ENCODE assay signal across 8 mouse cellular contexts in the genomic region with DNA sequence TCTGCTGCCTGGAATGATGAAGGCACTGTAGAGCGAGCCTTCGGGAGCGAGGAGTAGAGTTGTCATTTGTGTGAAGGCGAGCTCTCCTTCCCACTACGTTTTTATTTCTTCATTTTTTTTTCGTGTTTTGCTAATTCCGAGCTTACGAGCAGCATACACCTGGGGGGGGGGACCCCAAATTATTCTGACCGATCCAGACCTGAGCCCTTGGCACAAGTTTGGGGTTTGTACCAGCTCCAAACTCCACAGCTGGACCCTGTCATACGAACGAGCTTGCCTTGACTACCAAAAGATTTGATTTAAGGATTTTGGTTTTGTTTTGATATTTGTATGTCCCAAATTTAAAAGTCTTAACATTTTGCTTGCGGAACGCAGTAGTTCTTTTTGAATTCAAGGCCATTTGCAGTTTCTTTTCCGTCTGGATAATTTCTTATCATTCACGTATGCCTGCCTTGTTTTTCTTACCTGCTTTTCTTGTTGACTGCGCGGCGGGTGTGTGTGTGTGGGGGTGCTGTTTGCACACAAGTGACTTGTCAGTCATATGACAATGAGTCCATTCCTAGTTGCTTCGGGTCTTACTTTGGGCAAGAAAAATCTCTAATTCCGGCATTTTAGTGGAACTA. TPM values are rescaled to one million over a fixed set of nuclear protein-coding genes. Genes with fewer than 3 reads are reported as not detected.
A peak's percentile ranks its signal among the peaks of the same experiment; 100 is the strongest.
DNase-seq lines count a peak whose midpoint lies in the region; ATAC-seq and TF ChIP-seq lines count a peak whose summit lies in the region.

No protein-coding gene starts in this region.

- DNase-seq in urinary bladder, postnatal 14 days (ENCODE audit: low spot score), result peak; percentile 69
- no peak for DNase-seq in urinary bladder, adult 2 months (ENCODE audit: low spot score)
- DNase-seq in cerebellum, postnatal 10 days, result peak; percentile 72 to 74
- DNase-seq in heart, embryonic 10.5 days (ENCODE audit: low spot score), result no peak
- DNase-seq in kidney, adult 9 months, result peak; percentile 76
- peak; percentile 55 for DNase-seq in liver, postnatal 0 days
- DNase-seq in urinary bladder, postnatal 25 days (ENCODE audit: low spot score), result no peak

- peak overlapping the region; percentile 91 for H3K4me2 ChIP-seq in liver, postnatal 0 days (ENCODE audit: low read depth, low read length)

- no peak for ATAC-seq in liver, postnatal 0 days

- TF ChIP-seq CTCF in liver, postnatal 0 days (IDR thresholded peaks at IDR 0.05; ENCODE audit: low read depth), result 0 out of 2 replicates have a peak, but pooled peaks have one; percentile 19
- TF ChIP-seq CTCF in olfactory bulb, adult 2 months (IDR thresholded peaks at IDR 0.05; ENCODE audit: insufficient read depth, low read depth, low read length), result no peak

- H3K4me3 ChIP-seq in heart, embryonic 10.5 days, result peak overlapping the region; percentile 81
- H3K4me3 ChIP-seq in liver, postnatal 0 days (ENCODE audit: low read depth, low read length), result peak overlapping the region; percentile 68
- H3K4me3 ChIP-seq in olfactory bulb, adult 2 months (ENCODE audit: insufficient read depth, low read depth, low read length), result peak overlapping the region; percentile 60

- H3K27ac ChIP-seq in heart, embryonic 10.5 days, result peak overlapping the region; percentile 99
- peak overlapping the region; percentile 96 for H3K27ac ChIP-seq in liver, postnatal 0 days (ENCODE audit: low read depth)
- H3K27ac ChIP-seq in olfactory bulb, adult 2 months (ENCODE audit: insufficient read depth, low read depth, low read length), result peak overlapping the region; percentile 50

- TF ChIP-seq POLR2A in olfactory bulb, adult 2 months (IDR thresholded peaks at IDR 0.05; ENCODE audit: insufficient read depth, low read depth, low read length), result no peak

- no peak for TF ChIP-seq EP300 in liver, postnatal 0 days (IDR thresholded peaks at IDR 0.05; ENCODE audit: low read depth)

- no peaks in the 10 kb centered on the region for H3K9me3 ChIP-seq in heart, embryonic 10.5 days
- no peaks in the 10 kb centered on the region for H3K9me3 ChIP-seq in liver, postnatal 0 days (ENCODE audit: low read length)

- peaks cover 24% of the 10 kb centered on the region for H3K36me3 ChIP-seq in heart, embryonic 10.5 days
- H3K36me3 ChIP-seq in liver, postnatal 0 days (replicated peaks; ENCODE audit: insufficient read depth, low read length), result peaks cover 23% of the 10 kb centered on the region

- peaks cover 19% of the 10 kb centered on the region for H3K4me1 ChIP-seq in heart, embryonic 10.5 days
- H3K4me1 ChIP-seq in liver, postnatal 0 days (ENCODE audit: insufficient read depth), result peaks cover 15% of the 10 kb centered on the region
- peaks cover 8% of the 10 kb centered on the region; the same call in 1 of the 2 replicates for H3K4me1 ChIP-seq in olfactory bulb, adult 2 months (ENCODE audit: control insufficient read depth, insufficient read depth, low read length)

- 0% methylated on average over 20 of the region's 20 CpGs for WGBS in heart, embryonic 10.5 days
- under 1% methylated on average over 20 of the region's 20 CpGs for WGBS in liver, postnatal 0 days (ENCODE audit: insufficient replicate concordance)
- WGBS in olfactory bulb, adult 2 months, result 1% methylated on average over 20 of the region's 20 CpGs

- no peaks in the 10 kb centered on the region for H3K27me3 ChIP-seq in heart, embryonic 10.5 days (ENCODE audit: insufficient read depth, poor library complexity, severe bottlenecking)
- H3K27me3 ChIP-seq in liver, postnatal 0 days (ENCODE audit: insufficient read depth, low read length), result no peaks in the 10 kb centered on the region

- H3K9ac ChIP-seq in liver, postnatal 0 days (replicated peaks), result peak overlapping the region; percentile 75

RNA-seq across cellular contexts. Expression of a gene that starts 0.8 kb away (rescaled TPM):
- 50.0 and 53.2 TPM in 2 replicates for polyA plus RNA-seq in urinary bladder, adult 2 months (2012; rRNA removed)
- polyA plus RNA-seq in heart, embryonic 10.5 days (2016; fragmentation: Nextera tagmentation; extraction: Ambion mirVana), result 56.1 and 63.8 TPM in 2 replicates
- polyA plus RNA-seq in liver, postnatal 0 days (2015; fragmentation: Nextera tagmentation; extraction: Ambion mirVana), result 15.3 and 18.9 TPM in 2 replicates
- polyA plus RNA-seq in olfactory bulb, adult 2 months (2012; ENCODE audit: insufficient read depth, insufficient read length, low replicate concordance, missing spikeins), result not detected in 2 replicates

Comparison
In these comparisons a context has a peak if more than half of its experiments do, and no peak if none do; other contexts are left out.
1. DNase-seq: peak in urinary bladder, postnatal 14 days (single experiment), cerebellum, postnatal 10 days (2 of 2), kidney, adult 9 months (single experiment) and liver, postnatal 0 days (single experiment); none in urinary bladder, adult 2 months (single experiment), heart, embryonic 10.5 days (single experiment) and urinary bladder, postnatal 25 days (single experiment).
2. Peak in every context shown above with its lines, with median percentiles within 50 percentile points of each other: H3K27ac ChIP-seq and H3K4me3 ChIP-seq.